Mouse (Mus musculus): ENCODE data around the gene Rapgef1.

DNA sequence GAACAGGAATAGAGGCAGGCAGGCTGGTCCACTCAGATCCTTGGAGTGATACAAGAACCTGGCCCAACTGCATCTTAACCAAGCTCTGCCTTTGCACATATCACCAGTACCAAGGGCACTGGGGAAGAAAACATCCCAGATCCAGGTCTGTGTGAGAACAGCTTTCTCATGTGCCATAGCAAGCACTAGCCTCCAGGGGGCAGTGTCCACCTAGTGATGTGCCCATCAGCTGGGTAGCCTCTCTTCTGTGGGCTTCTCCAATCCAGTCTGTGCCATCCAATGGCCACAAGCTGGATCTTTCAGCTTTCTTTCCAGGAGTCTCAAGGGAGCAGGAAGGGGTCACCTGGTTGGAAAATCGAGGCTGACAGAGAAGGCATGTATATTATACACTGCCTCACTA, 145.3 kb downstream of the Rapgef1 start:
- no peak for TF ChIP-seq HCFC1 (IDR thresholded peaks at IDR 0.05; ENCODE audit: borderline replicate concordance, insufficient read depth, low read length)
- TF ChIP-seq MAFK (IDR thresholded peaks at IDR 0.05; ENCODE audit: insufficient read depth, low read depth, low read length), result no peak

Measured in ES-E14 (cell line).